Mouse (Mus musculus) testis, adult 2 months (tissue): Measurements from ENCODE around the gene Lrrc71. TPM values are rescaled to one million over a fixed set of nuclear protein-coding genes. Genes with fewer than 3 reads are reported as not detected.

Source experiments
- H3K27ac ChIP-seq: fragments of 200-500 bp; 2 replicates; pipeline ENCODE4 v1.5.1; 2012; ENCODE audit warnings: low read depth, low read length; ENCODE audit not compliant: control insufficient read depth, insufficient read depth
- H3K27me3 ChIP-seq: fragments of 200-500 bp; 2 replicates; pipeline ENCODE4 v1.6.1; 2012; ENCODE audit warnings: mild to moderate bottlenecking, low read length, moderate library complexity; ENCODE audit not compliant: control insufficient read depth, insufficient read depth
- H3K36me3 ChIP-seq: fragments of 200-500 bp; 2 replicates; pipeline ENCODE4 v1.6.1; 2012; ENCODE audit warnings: mild to moderate bottlenecking, low read length; ENCODE audit not compliant: control insufficient read depth, insufficient read depth
- H3K4me1 ChIP-seq: fragments of 200-500 bp; 2 replicates; pipeline ENCODE4 v1.6.1; 2012; ENCODE audit warnings: low read length; ENCODE audit not compliant: control insufficient read depth, insufficient read depth
- H3K4me3 ChIP-seq: fragments of 200-500 bp; 2 replicates; pipeline ENCODE4 v1.5.1; 2012; ENCODE audit warnings: low read depth, mild to moderate bottlenecking, low read length, moderate library complexity, mixed read lengths; ENCODE audit not compliant: control insufficient read depth
- CTCF ChIP-seq: fragments of 200-500 bp; IDR thresholded peaks from 2 replicates; pipeline ENCODE4 v1.5.1; 2012; ENCODE audit warnings: low read depth, mild to moderate bottlenecking, inconsistent platforms, low read length, moderate library complexity; ENCODE audit not compliant: control insufficient read depth, insufficient read depth, insufficient replicate concordance
- POLR2A ChIP-seq: fragments of 200-500 bp; IDR thresholded peaks from 2 replicates; pipeline ENCODE4 v1.6.1; 2012; ENCODE audit warnings: low read depth, mild to moderate bottlenecking, inconsistent platforms, low read length, moderate library complexity; ENCODE audit not compliant: control insufficient read depth
- polyA plus RNA-seq: library from polyadenylated mRNA; depleted of rRNA; stranded (reverse); fragments of >200 nt; gene quantifications from 2 replicates; pipeline ENCODE4 v1.2.3, GENCODE M21; 2012

Gene Lrrc71
- polyA plus RNA-seq, 1 experiment: 135 TPM

GRCm38 (mm10) chr3:87763202-87763601 lies 14.8 kb upstream of the Lrrc71 start:
- Histone ChIP-seq H3K36me3 (no peaks in the 10 kb centered on the region), H3K4me3 (no peak overlapping the region), H3K4me1 (peaks cover 7% of the 10 kb centered on the region), H3K27me3 (no peaks in the 10 kb centered on the region), H3K27ac (no peak overlapping the region)
- no peak for TF ChIP-seq POLR2A
- no peak for TF ChIP-seq CTCF

- Histone ChIP-seq H3K36me3 (no peaks in the 10 kb centered on the region), H3K27ac (no peak overlapping the region), H3K4me1 (peaks cover 11% of the 10 kb centered on the region), H3K4me3 (no peak overlapping the region), H3K27me3 (no peaks in the 10 kb centered on the region)
- TF ChIP-seq POLR2A: no peak
- TF ChIP-seq CTCF: no peak
These were observed 13.3 kb upstream of the Lrrc71 start for GRCm38 (mm10) chr3:87761408-87762375.

- TF ChIP-seq POLR2A (no peak), CTCF (no peak)
- H3K4me3 ChIP-seq: peak overlapping the region; percentile 89
- no peaks in the 10 kb centered on the region for H3K27me3 ChIP-seq
- H3K4me1 ChIP-seq: peaks cover 21% of the 10 kb centered on the region
- no peaks in the 10 kb centered on the region for H3K36me3 ChIP-seq
- H3K27ac ChIP-seq: no peak overlapping the region
These were observed 10.2 kb upstream of the Lrrc71 start for GRCm38 (mm10) chr3:87758641-87759040.

GRCm38 (mm10) chr3:87756488-87756887 lies 8.1 kb upstream of the Lrrc71 start:
- Histone ChIP-seq H3K4me1 (peaks cover 21% of the 10 kb centered on the region), H3K36me3 (no peaks in the 10 kb centered on the region), H3K27ac (no peak overlapping the region), H3K4me3 (peak overlapping the region; percentile 34), H3K27me3 (no peaks in the 10 kb centered on the region)
- TF ChIP-seq CTCF (peak; percentile 4; the same call in 1 of the 2 replicates), POLR2A (no peak)

GRCm38 (mm10) chr3:87755964-87756363 lies 7.5 kb upstream of the Lrrc71 start:
- Histone ChIP-seq H3K36me3 (no peaks in the 10 kb centered on the region), H3K27me3 (no peaks in the 10 kb centered on the region), H3K27ac (no peak overlapping the region), H3K4me1 (peaks cover 21% of the 10 kb centered on the region), H3K4me3 (peak overlapping the region; percentile 24)
- TF ChIP-seq POLR2A (no peak), CTCF (peak; percentile 88)

GRCm38 (mm10) chr3:87753829-87754228 lies 5.4 kb upstream of the Lrrc71 start:
- no peaks in the 10 kb centered on the region for H3K36me3 ChIP-seq
- peaks cover 17% of the 10 kb centered on the region for H3K4me1 ChIP-seq
- TF ChIP-seq POLR2A: no peak
- TF ChIP-seq CTCF: no peak
- no peaks in the 10 kb centered on the region for H3K27me3 ChIP-seq
- H3K27ac ChIP-seq: no peak overlapping the region
- no peak overlapping the region for H3K4me3 ChIP-seq

GRCm38 (mm10) chr3:87752567-87752966 lies 4.1 kb upstream of the Lrrc71 start:
- H3K27ac ChIP-seq: no peak overlapping the region
- no peaks in the 10 kb centered on the region for H3K27me3 ChIP-seq
- H3K4me3 ChIP-seq: no peak overlapping the region
- peaks cover 26% of the 10 kb centered on the region for H3K4me1 ChIP-seq
- no peak for TF ChIP-seq POLR2A
- no peak for TF ChIP-seq CTCF
- no peaks in the 10 kb centered on the region for H3K36me3 ChIP-seq

GRCm38 (mm10) chr3:87749977-87750376 lies 1.6 kb upstream of the Lrrc71 start:
- no peaks in the 10 kb centered on the region for H3K27me3 ChIP-seq
- H3K4me3 ChIP-seq: no peak overlapping the region
- peaks cover 16% of the 10 kb centered on the region for H3K4me1 ChIP-seq
- no peak for TF ChIP-seq POLR2A
- TF ChIP-seq CTCF: no peak
- H3K36me3 ChIP-seq: no peaks in the 10 kb centered on the region; the same call in 1 of the 2 replicates
- H3K27ac ChIP-seq: no peak overlapping the region
